Mouse (Mus musculus) olfactory bulb, adult 2 months (tissue): ENCODE results near the gene Ass1.

Experiments used
- CTCF ChIP-seq: fragments of 200-500 bp; IDR thresholded peaks from 2 replicates; pipeline ENCODE4 v1.5.1; 2012; ENCODE audit warnings: low read depth, mild to moderate bottlenecking, low read length, moderate library complexity; ENCODE audit not compliant: insufficient read depth
- POLR2A ChIP-seq: fragments of 200-500 bp; IDR thresholded peaks from 2 replicates; pipeline ENCODE4 v1.6.1; 2012; ENCODE audit warnings: mild to moderate bottlenecking, low read depth, low read length, moderate library complexity; ENCODE audit not compliant: insufficient read depth

DNA sequence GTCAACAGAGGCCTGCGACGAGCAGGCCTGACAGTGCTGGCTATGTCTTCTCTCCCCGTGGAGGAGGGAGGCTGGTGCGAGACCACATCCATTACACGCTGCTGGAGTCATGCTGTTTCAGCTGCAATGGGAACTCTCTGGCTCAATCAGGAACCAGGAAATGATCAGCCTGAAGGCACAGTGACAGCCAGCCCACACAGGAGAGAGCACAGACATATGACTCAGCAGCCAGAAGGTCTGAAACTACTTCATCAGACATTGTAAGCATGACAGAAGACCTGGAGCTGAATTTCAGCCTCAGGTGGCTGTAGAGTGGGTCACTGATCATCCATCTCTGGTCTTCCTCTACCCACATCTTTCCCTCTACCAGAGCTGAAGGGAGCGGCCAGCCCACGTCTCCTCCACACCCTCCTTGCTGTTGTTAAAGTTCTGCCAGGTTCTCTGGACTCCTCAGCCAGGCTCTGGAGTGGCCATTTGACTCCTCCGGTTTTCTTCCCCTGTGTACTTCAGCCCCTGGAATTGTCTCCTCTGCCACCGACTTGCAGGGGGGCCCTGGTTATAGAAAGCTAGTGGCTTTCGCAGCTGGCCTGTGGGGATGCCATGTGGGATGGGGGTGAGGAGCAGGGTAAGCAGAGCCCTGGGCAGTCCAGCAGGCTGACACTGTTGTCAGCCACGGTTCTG, 27.4 kb upstream of the Ass1 start:
- TF ChIP-seq CTCF (no peak), POLR2A (no peak)
